Mouse (Mus musculus) left cerebral cortex, postnatal 25 days (tissue): ENCODE results near the gene Tjp3. TPM values are rescaled to one million over a fixed set of nuclear protein-coding genes. Genes with fewer than 3 reads are reported as not detected.

Experiments
- DNase-seq, 2 experiments: peaks; one replicate each; pipeline ENCODE4 v3.0.0; 2022; ENCODE audit warnings: low spot score in 2 of 2, mixed read lengths in 1 of 2
- intact Hi-C: fragments of 180-260 bp; cut with DNase I; formaldehyde crosslinking; loops from one replicate; pipeline ENCODE4 v1.15.1; 2025
- total RNA-seq, 2 experiments: library from RNA; stranded (reverse); gene quantifications; 2 replicates each; pipeline ENCODE4 v1.2.3; 2021

The Tjp3 gene
- total RNA-seq, 2 experiments from 2014 or later, result 0.23 to 0.30 TPM

DNA sequence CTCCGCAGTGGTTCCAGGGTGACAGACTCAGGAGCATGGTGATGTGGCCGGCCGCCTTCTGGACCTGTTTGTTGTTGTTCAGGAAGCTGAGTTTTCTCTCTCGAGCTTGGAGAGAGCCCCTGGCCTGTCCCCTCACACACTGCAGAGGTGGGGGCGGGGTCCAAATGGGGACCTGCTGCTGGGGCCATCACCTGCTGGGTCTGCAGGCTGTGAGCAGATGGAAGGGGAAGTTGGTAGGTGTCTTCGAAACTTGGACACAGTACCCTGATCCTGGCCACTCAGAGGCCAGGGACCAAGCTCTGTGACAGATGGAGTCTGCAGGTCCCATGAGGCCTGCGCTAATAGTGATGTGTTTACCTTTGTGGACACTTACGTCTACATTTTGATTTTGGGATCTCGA lies 9.9 kb upstream of the Tjp3 start:
- no peak for DNase-seq
- intact Hi-C loops, result no loop called here

DNA sequence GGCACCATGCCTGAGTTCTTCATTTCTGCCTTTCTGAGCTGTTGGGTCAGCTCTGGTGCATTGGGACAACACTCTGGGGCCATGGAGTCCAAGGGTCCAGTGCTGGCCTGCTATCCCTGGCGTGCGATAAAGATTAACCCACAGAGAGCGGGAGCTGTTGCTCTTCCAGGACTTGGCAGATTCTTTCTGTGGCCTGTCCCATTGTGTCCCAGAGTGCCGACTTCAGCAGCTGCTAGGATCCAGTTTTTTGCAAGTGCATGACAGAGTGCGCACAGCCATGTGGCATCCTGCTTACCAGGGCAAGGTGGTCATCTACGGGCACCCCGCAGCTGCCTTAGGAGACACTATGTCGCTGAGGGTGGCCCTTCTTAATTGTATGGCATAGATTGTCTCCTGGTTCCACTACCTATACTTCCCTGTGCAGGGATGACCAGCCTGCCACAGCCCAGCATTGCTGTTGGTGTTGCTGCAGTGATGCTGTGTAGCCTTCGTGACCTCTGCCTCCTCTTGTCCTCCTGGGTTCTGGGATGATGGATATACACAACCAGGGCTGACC lies 9.0 kb upstream of the Tjp3 start:
- intact Hi-C loops, result no loop called here

DNA sequence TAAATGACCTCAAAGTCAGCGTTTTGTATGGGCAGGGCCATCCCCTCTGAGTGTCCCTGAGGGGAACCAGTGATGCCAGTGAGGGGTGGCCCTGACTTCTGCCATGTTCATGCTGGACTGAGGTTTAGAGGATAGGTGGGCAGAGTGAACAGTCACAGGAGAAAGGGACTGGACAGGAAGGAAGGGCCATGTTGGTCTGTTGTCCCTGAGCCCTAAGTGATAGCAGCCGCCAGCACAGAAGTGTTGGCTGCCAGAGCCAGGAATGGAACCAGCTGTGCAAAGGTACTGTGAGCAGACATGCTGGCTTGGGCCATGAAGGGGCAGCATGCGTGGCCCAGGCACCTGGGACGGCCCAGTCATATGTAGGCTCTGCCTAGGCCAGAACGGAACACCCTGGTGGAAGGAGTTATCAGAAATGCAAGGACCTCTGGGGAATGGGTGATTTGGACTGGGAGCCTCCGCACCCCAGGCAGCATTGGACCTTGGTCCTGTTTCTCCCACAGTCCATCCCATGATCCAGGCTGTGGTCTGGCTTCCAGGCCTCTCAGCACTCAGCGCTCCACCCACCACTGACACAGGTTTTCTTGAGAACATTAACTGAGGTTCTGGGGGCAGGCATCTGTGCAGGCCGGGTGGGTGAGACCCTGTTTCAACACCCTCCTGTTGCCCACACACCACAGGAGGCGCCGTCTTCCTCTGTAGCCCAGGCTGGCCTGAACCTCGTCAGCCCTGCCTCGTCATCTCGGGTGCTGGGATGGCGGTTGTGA lies 8.4 kb upstream of the Tjp3 start:
- intact Hi-C loops, result no loop called here
- DNase-seq, result no peak

More for the DNA sequence above, 9.0 kb upstream of the Tjp3 start:
- no peak for DNase-seq

DNA sequence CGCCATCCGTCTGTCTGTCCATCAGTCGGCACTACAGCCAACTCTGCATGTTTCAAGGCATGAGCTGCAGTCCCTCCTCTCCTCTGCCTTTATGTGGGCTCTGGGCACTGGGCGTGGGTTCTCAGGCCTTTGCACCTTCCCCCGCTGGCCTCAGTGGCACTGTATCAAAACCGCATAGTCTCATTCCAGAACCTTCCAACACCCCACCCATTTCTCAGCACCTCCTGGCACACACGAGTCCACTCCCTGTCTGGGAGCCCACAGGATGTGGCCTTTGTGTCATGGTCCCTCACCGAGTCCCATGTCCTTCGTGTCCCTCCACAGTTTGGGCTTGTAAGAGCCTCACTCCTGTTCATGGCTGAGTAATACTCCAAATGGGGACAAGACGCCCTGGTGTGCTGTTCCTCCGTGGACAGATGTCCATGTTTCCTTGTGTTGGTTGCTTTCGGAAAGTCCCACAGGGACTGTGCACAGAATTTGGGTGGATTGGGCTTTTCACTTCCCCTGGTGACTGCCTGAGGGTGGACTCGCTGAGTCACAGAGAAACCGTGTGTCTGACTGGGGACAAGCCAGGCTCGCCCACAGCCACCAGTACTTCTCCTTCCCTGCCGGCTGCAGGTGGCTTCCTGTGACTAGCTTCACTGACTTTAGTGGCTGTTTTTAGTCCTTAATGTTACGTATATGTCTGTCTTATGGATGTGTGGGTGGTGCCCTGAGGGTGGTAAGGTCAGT lies 7.2 kb upstream of the Tjp3 start:
- DNase-seq, result peak in 1 of 2 experiments; percentile 93
- intact Hi-C loops, result no loop called here

DNA sequence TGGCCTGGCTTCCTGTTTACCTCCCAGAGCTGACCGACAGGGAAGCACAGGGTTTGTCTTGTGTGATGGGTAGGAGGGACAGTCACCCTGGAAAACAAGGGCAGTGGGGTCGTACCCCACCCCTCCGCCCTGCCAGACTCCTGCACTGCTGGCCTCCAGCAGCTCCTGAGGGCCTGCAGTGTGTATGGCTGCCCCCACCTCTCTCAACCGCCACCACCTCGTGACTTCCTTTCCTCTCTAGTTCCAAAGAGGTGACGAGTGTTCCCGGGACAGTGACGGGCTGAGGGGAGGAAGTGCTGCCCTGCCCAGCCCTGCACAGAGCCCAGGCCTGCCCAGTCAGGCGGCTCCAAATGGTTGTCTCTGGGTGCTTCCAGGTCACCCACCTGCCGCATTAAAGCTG lies 6.5 kb upstream of the Tjp3 start:
- no peak for DNase-seq

DNA sequence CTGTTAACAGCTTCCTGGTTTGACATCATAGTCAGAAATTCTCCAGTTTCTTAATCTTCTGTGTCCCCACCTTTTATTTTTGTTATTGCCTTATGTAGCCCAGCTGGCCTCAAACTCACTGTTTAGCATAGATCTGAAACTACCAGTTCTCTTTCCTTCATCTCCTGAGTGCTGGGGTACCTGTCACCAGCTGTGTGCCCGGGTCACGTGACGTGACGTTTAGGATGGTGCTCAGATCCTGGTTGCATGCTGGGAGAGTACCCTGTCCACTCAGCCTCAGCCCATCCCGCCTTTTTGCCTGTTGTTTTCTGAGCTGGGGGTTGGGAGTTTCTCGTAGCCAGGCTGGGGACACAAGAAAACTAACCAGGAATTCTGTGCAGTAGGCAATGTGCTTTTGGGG lies 5.9 kb upstream of the Tjp3 start:
- intact Hi-C loops, result no loop called here

More for the DNA sequence above, 6.5 kb upstream of the Tjp3 start:
- intact Hi-C loops, result no loop called here

DNA sequence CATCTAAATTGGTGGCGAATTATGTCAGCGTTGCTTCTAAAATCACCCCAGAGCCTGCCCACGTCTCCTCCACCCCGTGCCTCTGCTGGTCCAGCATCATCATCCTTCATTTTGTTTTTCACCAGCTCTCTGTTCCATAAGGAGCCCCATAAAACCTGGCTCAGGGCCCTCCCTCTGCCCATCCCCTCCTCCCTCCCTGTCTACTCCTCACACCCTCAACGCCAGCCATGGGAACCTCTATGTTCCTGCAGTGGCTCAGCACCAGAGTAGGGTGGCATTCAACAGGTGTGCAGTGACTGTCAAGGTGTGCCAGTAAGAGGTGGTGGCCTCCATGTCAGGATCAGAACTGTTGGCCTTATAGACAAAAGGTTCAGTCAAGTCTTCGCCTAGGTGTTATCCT lies 3.8 kb upstream of the Tjp3 start:
- intact Hi-C loops, result no loop called here
- peak in 1 of 2 experiments; percentile 88 for DNase-seq

More for the DNA sequence above, 5.9 kb upstream of the Tjp3 start:
- DNase-seq, result no peak

DNA sequence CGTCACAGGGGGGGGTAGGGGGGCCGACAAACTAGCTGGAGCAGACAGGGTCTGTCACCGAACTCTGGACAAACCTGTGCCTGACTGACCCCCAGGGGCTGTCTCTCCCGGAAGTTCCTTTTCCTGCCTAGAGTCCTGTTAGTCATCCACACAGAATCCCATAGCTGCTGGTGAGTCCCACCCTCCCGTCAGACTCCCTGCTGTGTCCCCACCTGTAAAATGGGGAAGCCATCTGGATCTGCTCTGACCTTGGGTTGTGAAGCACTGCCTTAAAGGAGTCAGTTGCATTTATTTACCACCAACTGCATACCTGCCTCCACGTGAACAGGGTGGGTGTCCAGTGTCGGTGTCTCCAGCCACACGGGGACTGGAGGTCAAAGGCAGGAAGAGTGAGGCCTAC lies 3.1 kb upstream of the Tjp3 start:
- no peak for DNase-seq
- intact Hi-C loops, result no loop called here

DNA sequence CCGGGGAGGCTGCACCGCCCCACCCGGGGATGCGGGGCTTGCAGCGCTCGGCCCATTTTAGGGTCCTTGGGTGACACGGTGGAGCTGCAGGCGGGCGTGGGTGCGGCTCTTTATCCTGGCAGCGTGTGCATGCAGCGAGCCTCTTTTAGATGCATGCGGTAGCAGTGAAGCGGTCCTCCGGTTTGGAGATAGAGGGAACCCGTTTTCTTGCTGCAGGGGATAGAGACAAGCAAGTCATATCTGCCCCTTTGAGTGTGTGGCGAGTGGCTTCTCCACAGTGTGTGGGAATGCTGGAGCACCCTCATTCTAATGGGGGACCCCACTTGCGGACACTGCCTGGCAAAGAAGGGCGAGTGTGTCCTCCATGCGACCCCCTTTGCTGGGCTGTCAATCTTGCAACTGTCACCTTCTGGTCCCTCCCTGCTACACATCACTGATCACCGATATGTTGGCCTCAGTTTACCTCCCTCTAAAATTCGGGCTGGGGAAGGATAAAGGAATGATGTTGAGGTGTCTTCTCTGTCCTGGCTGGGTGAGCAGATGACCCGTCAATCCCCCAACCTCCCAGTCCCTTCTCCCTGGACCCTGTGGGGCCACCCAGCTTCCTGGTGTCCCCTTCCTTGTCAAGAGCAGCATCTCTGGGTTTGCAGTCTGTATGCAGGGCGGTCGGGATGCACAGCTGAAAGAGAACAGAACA lies 2.1 kb upstream of the Tjp3 start:
- DNase-seq, result no peak
- intact Hi-C loops, result loop anchor here (1.0 to 2.0 kb wide), 2 partner anchors 14 to 23 kb away; no protein-coding TSS in a partner anchor

DNA sequence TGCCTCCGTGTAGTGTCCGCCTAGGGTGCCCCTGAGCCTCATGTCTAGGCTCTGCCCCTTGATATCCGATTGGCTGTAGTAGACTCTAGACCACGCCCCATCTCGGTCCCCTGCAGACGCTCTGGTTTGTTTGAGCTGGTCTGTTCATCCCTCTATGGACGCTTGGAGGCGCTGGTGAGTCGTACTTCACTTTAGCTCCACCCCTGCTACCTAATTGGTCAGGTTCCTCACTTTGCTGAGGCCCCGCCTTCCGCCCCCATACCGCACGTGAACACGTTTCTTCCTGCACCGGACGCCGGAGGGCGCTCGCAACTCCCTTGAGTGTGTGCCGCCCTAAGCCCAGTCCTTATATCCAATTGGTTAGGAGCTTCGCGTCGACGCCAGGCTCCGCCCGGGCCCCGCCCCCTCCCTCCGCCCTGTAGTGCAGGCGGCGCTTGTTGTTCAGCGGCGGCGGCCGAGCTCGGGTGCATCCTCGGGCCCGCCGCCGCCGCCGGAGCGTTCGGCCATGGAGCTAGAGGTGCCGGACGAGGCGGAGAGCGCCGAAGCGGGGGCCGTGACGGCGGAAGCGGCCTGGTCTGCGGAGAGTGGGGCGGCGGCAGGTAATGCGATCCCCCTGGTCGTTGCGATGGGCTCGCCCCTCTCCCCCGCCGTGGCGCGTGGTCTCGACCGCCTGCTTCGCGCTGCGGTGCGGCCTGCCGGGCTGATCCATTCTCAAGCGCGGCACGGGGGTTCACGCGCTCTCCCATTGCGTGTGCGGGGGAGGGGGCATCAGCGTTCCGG lies 1.4 kb upstream of the Tjp3 start, which contains the start of gene Pip5k1c:
Gene Pip5k1c (plus strand): TSS at position 410 of the 780 bp plus-strand sequence.
- DNase-seq, result peak; percentile 99 to 100
- intact Hi-C loops, result loop anchor here (1.0 to 2.0 kb wide), 2 partner anchors 15 to 24 kb away; no protein-coding TSS in a partner anchor

DNA sequence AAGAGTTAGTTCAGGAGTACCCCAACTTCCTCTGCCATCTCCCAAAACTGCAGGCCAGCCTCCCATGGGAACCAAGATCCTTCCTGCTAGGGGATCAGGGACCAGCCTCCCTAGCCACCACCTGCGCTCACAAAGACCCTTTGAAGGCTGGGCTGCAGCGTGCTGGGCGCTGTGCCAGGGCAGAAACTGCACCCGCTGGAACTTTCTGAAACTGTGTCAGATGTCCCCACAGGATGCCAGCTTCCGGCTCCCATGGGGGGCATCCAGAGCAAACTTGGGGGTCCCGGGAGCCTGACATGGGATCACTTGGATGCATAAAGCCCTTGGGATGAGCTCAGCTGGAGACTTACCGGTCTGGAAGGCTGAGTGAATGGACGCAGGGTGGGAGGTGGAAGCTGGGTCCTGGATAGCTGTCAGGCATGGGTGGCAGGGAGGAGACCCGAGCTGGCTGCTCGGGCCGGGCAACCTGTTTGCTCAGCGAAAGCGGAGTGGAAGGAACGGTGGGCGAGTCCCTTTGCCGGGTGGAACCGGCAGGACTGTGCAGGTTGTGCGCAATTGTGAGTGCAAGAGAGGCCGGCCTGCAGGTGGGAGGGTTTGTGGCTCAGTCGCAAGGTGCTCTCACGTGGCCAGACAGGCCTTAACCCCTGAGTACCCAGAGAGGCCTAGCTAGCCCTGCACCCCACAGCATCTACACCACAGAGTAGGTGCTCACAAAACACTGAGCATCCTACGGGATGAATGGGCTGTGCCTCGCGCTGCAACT lies 502 bp downstream of the Tjp3 start:
- no peak for DNase-seq
- intact Hi-C loops, result loop anchor here (2.0 kb wide), 1 partner anchor 60 kb away; the partner anchor contains the start of gene Hmg20b

DNA sequence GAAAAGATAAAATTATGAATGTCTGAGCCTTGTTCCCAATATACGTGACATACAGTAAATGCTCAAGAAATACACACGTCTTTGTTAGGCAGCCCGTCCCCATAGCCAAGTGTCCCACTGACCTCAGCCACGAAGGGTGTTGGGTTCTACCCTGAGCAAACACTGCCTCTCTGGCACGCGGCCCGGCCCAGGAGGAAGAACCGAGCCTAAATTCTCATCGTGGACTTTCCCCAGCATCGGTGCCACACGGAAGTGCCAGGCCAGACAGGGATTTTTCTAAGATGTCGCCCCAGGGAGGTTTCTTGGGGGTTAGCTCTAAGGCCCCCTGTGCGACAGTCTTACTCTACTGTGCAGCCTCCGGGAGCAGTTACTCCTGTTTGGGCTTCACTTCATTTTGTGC lies 1.6 kb downstream of the Tjp3 start:
- DNase-seq, result no peak
- intact Hi-C loops, result loop anchor here (2.0 to 5.0 kb wide), 3 partner anchors 52 to 157 kb away; partner anchors contain the start of genes Gipc3 and Hmg20b

DNA sequence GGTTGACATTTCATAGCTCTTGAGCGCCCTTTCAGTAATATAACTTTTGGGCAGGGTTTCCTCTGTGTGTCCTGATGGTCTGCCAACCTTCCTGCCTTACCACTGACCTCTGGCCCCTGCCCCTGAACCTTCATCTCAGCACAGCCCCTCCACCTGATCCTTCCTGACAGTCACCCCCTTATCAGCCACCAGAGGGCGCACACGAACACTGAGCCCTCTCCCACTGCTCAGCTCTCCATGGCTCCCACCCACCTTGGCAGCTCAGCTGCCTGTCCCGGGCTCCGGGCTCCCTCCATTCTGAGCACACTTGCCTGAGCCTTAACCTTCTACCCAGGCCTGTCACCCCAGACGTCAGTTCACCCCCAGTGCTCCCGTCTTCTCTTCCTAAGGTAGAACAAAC lies 2.1 kb downstream of the Tjp3 start:
- intact Hi-C loops, result loop anchor here (5.0 kb wide), 2 partner anchors 53 to 158 kb away; partner anchors contain the start of gene Gipc3

DNA sequence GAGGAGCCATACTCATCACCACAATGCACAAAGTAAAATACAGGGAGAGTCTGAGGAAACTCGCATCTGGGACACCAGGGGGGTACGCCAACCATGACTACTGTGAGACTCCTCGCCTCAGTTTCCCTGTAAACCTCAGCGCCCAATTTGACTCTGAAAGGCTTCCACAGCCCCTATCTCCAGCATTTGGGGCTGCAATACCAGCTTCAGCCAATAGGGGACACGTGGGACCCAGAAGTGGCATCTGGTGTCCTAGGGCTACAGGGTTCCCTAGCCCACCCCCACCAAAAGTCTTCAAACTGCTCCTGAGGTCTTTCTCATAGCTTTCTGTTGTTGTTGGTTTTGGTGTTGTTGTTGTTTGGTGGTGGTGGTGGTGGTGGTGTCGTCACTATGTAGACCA lies 2.8 kb downstream of the Tjp3 start:
- DNase-seq, result no peak
- intact Hi-C loops, result loop anchor here (5.0 kb wide), 2 partner anchors 54 to 159 kb away; partner anchors contain the start of gene Gipc3

More for the DNA sequence above, 2.1 kb downstream of the Tjp3 start:
- peak in 1 of 2 experiments; percentile 65 for DNase-seq

DNA sequence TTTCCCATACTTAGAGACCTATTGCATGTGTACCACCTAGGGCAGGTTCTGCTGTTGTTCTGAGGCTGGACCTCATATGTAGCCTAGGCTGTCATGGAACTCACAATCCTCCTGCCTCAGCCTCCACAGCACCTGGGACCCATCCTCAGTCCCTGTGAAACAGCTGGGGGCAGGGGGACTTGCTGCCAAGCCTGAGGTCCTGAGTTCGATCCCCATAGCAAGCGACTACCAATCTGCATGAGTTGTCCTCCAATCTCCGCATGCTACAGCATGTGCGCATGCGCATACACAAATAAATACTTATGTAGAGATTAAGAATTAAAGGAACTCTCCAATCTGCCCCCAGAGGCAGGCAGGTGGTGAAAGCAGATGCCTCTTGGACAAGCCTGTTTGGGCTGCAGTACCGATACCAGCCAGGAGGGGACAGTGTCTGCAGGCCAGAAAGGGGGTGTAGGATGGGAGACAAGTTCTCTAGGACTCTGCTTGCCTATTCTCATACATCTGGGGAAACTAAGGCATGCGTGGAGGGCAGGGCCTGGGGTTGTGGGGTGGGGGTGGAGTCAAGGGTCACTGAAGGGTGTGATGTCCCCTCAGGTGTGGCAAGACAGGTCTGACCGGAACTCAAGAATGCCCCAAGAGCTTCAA lies 3.7 kb downstream of the Tjp3 start:
- intact Hi-C loops, result loop anchor here (5.0 kb wide), 2 partner anchors 55 to 160 kb away; partner anchors contain the start of gene Gipc3
- no peak for DNase-seq

DNA sequence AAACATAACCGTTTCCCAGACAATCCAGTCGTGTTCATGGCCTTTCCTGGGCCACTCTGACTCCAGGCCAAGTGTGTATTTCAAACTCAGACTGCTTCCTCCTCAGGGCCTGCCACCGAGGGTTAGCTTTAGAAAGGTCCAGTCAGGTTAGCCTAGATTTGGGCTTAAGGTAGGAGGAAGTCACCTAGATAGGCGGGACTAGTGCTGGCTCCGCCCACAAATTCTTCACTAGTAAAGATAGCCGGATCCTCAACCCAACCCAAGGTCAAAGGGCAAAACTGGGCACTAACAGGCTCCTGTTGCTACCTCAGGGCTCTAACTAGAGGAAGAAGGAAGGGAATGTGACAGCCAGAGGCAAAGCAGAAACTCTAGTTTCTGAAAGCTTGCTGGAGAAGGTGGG lies 4.8 kb downstream of the Tjp3 start:
- intact Hi-C loops, result loop anchor here (5.0 kb wide), 2 partner anchors 56 to 161 kb away; partner anchors contain the start of gene Gipc3

DNA sequence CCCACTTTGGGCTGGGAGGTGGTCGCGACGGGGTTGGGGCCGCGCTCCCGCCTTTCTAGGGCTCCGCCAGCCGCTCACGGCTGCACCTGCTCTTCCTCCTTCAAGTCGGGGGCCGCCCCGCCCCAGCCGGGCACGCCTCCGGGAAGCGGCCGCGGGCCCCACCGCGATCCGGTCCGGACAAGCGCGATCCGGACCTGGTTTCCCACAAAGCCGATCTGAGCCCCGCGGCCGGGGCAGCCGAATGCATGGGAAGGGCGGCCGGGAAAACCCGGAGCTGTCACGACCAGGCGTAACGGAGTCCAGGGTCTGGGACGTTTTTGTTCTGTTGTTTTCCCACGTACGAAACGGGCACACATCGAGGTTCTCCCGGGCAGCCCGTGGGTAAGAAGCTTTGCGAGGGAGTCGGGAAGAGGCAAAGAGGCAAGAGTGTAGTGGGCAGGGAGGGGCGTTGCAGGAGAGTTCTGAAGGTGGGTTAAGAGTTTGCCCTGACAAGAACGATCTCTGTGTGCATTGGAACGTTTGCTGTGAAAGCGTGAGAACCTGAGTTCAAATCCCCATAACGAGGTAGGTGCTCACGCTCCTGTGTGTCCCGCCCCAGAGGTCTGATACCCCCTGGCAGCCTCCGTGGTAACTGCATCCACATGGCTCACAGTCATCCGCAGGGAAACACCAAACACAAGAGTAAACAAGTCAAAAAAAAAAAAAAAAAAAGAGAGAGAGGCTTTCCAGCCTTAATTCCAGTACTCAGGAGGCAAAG lies 5.5 kb downstream of the Tjp3 start:
- intact Hi-C loops, result loop anchor here (5.0 kb wide), 2 partner anchors 56 to 161 kb away; partner anchors contain the start of gene Gipc3
- peak; percentile 72 to 80 for DNase-seq

More for the DNA sequence above, 4.8 kb downstream of the Tjp3 start:
- DNase-seq, result no peak
